9 mouse cellular contexts compared by ENCODE assay signal in genomic region chr7:79729169-79729568, GRCm38 (mm10). TPM values are rescaled to one million over a fixed set of nuclear protein-coding genes. Genes with fewer than 3 reads are reported as not detected.
DNase-seq lines count a peak whose midpoint lies in the region; ATAC-seq and TF ChIP-seq lines count a peak whose summit lies in the region.
"Had no signal": no experiment of that assay in that cellular context is flagged by ENCODE, and none has a peak within 500 bp of the region (broad histone marks: within the 10 kb centered on the region; RNA-seq: fewer than 3 reads in every experiment).

No protein-coding gene starts in this region.

- no peak overlapping the region for H3K27ac ChIP-seq in heart, adult 2 months
- H3K27ac ChIP-seq in heart, embryonic 12.5 days (ENCODE audit: poor library complexity, severe bottlenecking): no peak overlapping the region
- H3K27ac ChIP-seq: lung, embryonic 15.5 days had no signal

- intact Hi-C loops in heart, adult 2 months (cut with DNase I): loop anchor here (5.0 kb wide), 1 partner anchor 67 kb away; the partner anchor contains the start of gene Ticrr

- peak; percentile 87 for TF ChIP-seq CTCF in heart, adult 2 months (IDR thresholded peaks at IDR 0.05)
- TF ChIP-seq CTCF in Patski (IDR thresholded peaks at IDR 0.05): peak; percentile 95

- in situ Hi-C loops in Patski (cut with MboI; ENCODE audit: low pct_unique_long_range_greater_than_20kb): loop anchor here (5.0 kb wide), 2 partner anchors 52 to 117 kb away; no protein-coding TSS in a partner anchor

- H3K36me3 ChIP-seq in heart, adult 2 months (ENCODE audit: control insufficient read depth, insufficient read depth, low read length): no peaks in the 10 kb centered on the region
- no peaks in the 10 kb centered on the region for H3K36me3 ChIP-seq in heart, embryonic 12.5 days
- H3K36me3 ChIP-seq in splenic B cell, adult 2 months (ENCODE audit: control insufficient read depth, insufficient read depth, low read length, poor library complexity, severe bottlenecking): no peaks in the 10 kb centered on the region
- H3K36me3 ChIP-seq: lung, embryonic 15.5 days had no signal

- H3K4me3 ChIP-seq in heart, adult 2 months: no peak overlapping the region
- H3K4me3 ChIP-seq in heart, embryonic 12.5 days: no peak overlapping the region
- H3K4me3 ChIP-seq: lung, embryonic 15.5 days had no signal

- POLR2A ChIA-PET in Patski (lab: Charles Lee): interaction anchor here (1.2 kb wide), 1 partner anchor 14 kb away, joined by 3 read pairs; the partner anchor contains the start of gene Kif7

- DNase-seq in heart, adult 2 months: peak; percentile 54 to 79
- no peak for DNase-seq in Patski (ENCODE audit: low read depth, low spot score)
- DNase-seq in embryo, embryonic 9.5 days (ENCODE audit: extremely low spot score): peak; percentile 80
- peak; percentile 85 for DNase-seq in heart, postnatal 4 days
- DNase-seq in layer of hippocampus, postnatal 36 days: peak; percentile 51 to 64
- DNase-seq in mesoderm, embryonic 11.5 days (ENCODE audit: low read depth, low spot score): peak; percentile 83
- DNase-seq in splenic B cell, adult 2 months (ENCODE audit: low read depth, low spot score): peak; percentile 57

- CTCF ChIA-PET in Patski (lab: Charles Lee): interaction anchor here (0.8 to 7.4 kb wide), 17 partner anchors 9 to 234 kb away, joined by 3 to 32 read pairs (median 4); partner anchors contain the start of gene Ticrr

- TF ChIP-seq POLR2A in heart, adult 2 months (IDR thresholded peaks at IDR 0.05; ENCODE audit: insufficient read depth, low read depth, low read length): no peak

- no peak overlapping the region for H3K9ac ChIP-seq in heart, adult 2 months (ENCODE audit: low read depth, low read length)
- no peak overlapping the region for H3K9ac ChIP-seq in heart, embryonic 12.5 days
- H3K9ac ChIP-seq: lung, embryonic 15.5 days had no signal

- no peak overlapping the region for H3K4me2 ChIP-seq in heart, embryonic 12.5 days
- H3K4me2 ChIP-seq: lung, embryonic 15.5 days had no signal

- 7% methylated on average over 8 of the region's 8 CpGs for WGBS in heart, adult 2 months
- 8% methylated on average over 8 of the region's 8 CpGs for WGBS in heart, embryonic 12.5 days

- no peak for ATAC-seq in heart, embryonic 12.5 days (ENCODE audit: insufficient number of reproducible peaks, low FRiP score)
- peak; percentile 54 for ATAC-seq in Patski

- no peaks in the 10 kb centered on the region for H3K27me3 ChIP-seq in heart, adult 2 months (ENCODE audit: control insufficient read depth, insufficient read depth, low read length)
- peaks cover 38% of the 10 kb centered on the region for H3K27me3 ChIP-seq in heart, embryonic 12.5 days (replicated peaks)
- H3K27me3 ChIP-seq in Patski: peaks cover 8% of the 10 kb centered on the region
- no peaks in the 10 kb centered on the region for H3K27me3 ChIP-seq in splenic B cell, adult 2 months (ENCODE audit: control insufficient read depth, insufficient read depth, low read length, poor library complexity, severe bottlenecking)

- H3K9me3 ChIP-seq in heart, embryonic 12.5 days (replicated peaks): no peaks in the 10 kb centered on the region
- H3K9me3 ChIP-seq: lung, embryonic 15.5 days had no signal

- H3K79me2 ChIP-seq in heart, adult 2 months (replicated peaks; ENCODE audit: control insufficient read depth, insufficient read depth, low read length): no peaks in the 10 kb centered on the region

- no peaks in the 10 kb centered on the region for H3K4me1 ChIP-seq in heart, adult 2 months (ENCODE audit: control insufficient read depth, insufficient read depth, low read length)
- H3K4me1 ChIP-seq in heart, embryonic 12.5 days (replicated peaks): no peaks in the 10 kb centered on the region
- H3K4me1 ChIP-seq: lung, embryonic 15.5 days had no signal

- TF ChIP-seq EP300 in heart, adult 2 months (IDR thresholded peaks at IDR 0.05; ENCODE audit: insufficient read depth, low read depth, low read length): 0 out of 2 replicates have a peak, but pooled peaks have one; percentile 15

RNA-seq across cellular contexts. Expression of gene Plin1, which starts 3.5 kb away (rescaled TPM):
- 10 to 100 TPM in 1 of 2 experiments, 1 to 10 TPM in 1; 6.8 to 10.4 TPM for total RNA-seq in heart, adult 2 months (2021)
- 30.5 and 55.2 TPM in 2 replicates for polyA plus RNA-seq in heart, adult 2 months (2012; rRNA removed)
- polyA plus RNA-seq in heart, embryonic 12.5 days (2016; fragmentation: Nextera tagmentation; extraction: Ambion mirVana): not detected in 2 replicates
- polyA plus RNA-seq in Patski (2021): 0.06 TPM
- total RNA-seq in heart, postnatal 4 days (2021): 1 to 10 TPM; 5.1 to 9.6 TPM
- total RNA-seq in layer of hippocampus, postnatal 36 days (2021): under 1 TPM; 0.22 to 0.35 TPM
- polyA plus RNA-seq: lung, embryonic 15.5 days had no signal

RNA-seq across cellular contexts. Expression of gene Kif7, which starts 13.6 kb away (rescaled TPM):
- 1 to 10 TPM; 1.2 to 1.3 TPM for total RNA-seq in heart, adult 2 months (2021)
- polyA plus RNA-seq in heart, adult 2 months (2012; rRNA removed): 0.80 and 0.94 TPM in 2 replicates
- 4.0 and 4.1 TPM in 2 replicates for polyA plus RNA-seq in heart, embryonic 12.5 days (2016; fragmentation: Nextera tagmentation; extraction: Ambion mirVana)
- 9.6 TPM for polyA plus RNA-seq in Patski (2021)
- 1 to 10 TPM; 4.9 to 5.4 TPM for total RNA-seq in heart, postnatal 4 days (2021)
- 1 to 10 TPM; 1.9 to 2.3 TPM for total RNA-seq in layer of hippocampus, postnatal 36 days (2021)

RNA-seq across cellular contexts. Expression of gene Pex11a, which starts 13.8 kb away (rescaled TPM):
- total RNA-seq in heart, adult 2 months (2021): 10 to 100 TPM; 18.1 to 19.0 TPM
- 16.4 and 21.9 TPM in 2 replicates for polyA plus RNA-seq in heart, adult 2 months (2012; rRNA removed)
- polyA plus RNA-seq in heart, embryonic 12.5 days (2016; fragmentation: Nextera tagmentation; extraction: Ambion mirVana): 7.5 and 7.7 TPM in 2 replicates
- polyA plus RNA-seq in Patski (2021): 17.5 TPM
- 1 to 10 TPM; 7.2 to 8.5 TPM for total RNA-seq in heart, postnatal 4 days (2021)
- total RNA-seq in layer of hippocampus, postnatal 36 days (2021): 10 to 100 TPM; 10.3 to 10.9 TPM

RNA-seq across cellular contexts. Expression of gene Wdr93, which starts 13.8 kb away (rescaled TPM):
- under 1 TPM in 1 of 2 experiments, not detected in 1; 0.10 TPM for total RNA-seq in heart, adult 2 months (2021)
- polyA plus RNA-seq in heart, adult 2 months (2012; rRNA removed): 0.20 and 0.31 TPM in 2 replicates
- polyA plus RNA-seq in heart, embryonic 12.5 days (2016; fragmentation: Nextera tagmentation; extraction: Ambion mirVana): 4.4 and 4.9 TPM in 2 replicates
- 2.1 TPM for polyA plus RNA-seq in Patski (2021)
- under 1 TPM in 1 of 2 experiments, not detected in 1; 0.19 TPM for total RNA-seq in heart, postnatal 4 days (2021)
- under 1 TPM; 0.30 to 0.38 TPM for total RNA-seq in layer of hippocampus, postnatal 36 days (2021)

Comparison
In these comparisons a context has a peak if more than half of its experiments do, and no peak if none do; other contexts are left out.
1. RNA of gene Plin1, which starts 3.5 kb away (total RNA-seq): 6.8 to 10.4 TPM in heart, adult 2 months and 5.1 to 9.6 TPM in heart, postnatal 4 days; 0.22 to 0.35 TPM in layer of hippocampus, postnatal 36 days; every median in the first group is over 4 times any median in the second.